Mouse (Mus musculus): ENCODE data around the gene Tpsg1.

The Tpsg1 gene

GRCm38 (mm10) chr17:25408302-25408999 lies 39.4 kb downstream of the Tpsg1 start:
- DNase-seq (ENCODE audit: low spot score in 2 of 2): no peak

- DNase-seq (ENCODE audit: low spot score in 2 of 2): no peak
These were observed 40.5 kb downstream of the Tpsg1 start for GRCm38 (mm10) chr17:25409621-25410020.

GRCm38 (mm10) chr17:25410180-25410579 lies 41.1 kb downstream of the Tpsg1 start:
- no peak for DNase-seq (ENCODE audit: low spot score in 2 of 2)

GRCm38 (mm10) chr17:25410786-25411185 lies 41.7 kb downstream of the Tpsg1 start:
- DNase-seq (ENCODE audit: low spot score in 2 of 2): no peak

- peak in 1 of 2 experiments; percentile 48 for DNase-seq (ENCODE audit: low spot score in 2 of 2)
These were observed 42.2 kb downstream of the Tpsg1 start for GRCm38 (mm10) chr17:25411251-25411650.

GRCm38 (mm10) chr17:25414209-25414608 lies 45.1 kb downstream of the Tpsg1 start:
- no peak for DNase-seq (ENCODE audit: low spot score in 2 of 2)

GRCm38 (mm10) chr17:25414917-25415316 lies 45.8 kb downstream of the Tpsg1 start:
- DNase-seq (ENCODE audit: low spot score in 2 of 2): no peak

GRCm38 (mm10) chr17:25415421-25415913 lies 46.4 kb downstream of the Tpsg1 start:
- DNase-seq (ENCODE audit: low spot score in 2 of 2): no peak

GRCm38 (mm10) chr17:25416219-25416618 lies 47.1 kb downstream of the Tpsg1 start:
- DNase-seq (ENCODE audit: low spot score in 2 of 2): no peak

GRCm38 (mm10) chr17:25417990-25418389 lies 48.9 kb downstream of the Tpsg1 start:
- DNase-seq (ENCODE audit: low spot score in 2 of 2): no peak

- no peak for DNase-seq (ENCODE audit: low spot score in 2 of 2)
These were observed 49.9 kb downstream of the Tpsg1 start for GRCm38 (mm10) chr17:25418926-25419325.

GRCm38 (mm10) chr17:25420998-25421397 lies 51.9 kb downstream of the Tpsg1 start:
- no peak for DNase-seq (ENCODE audit: low spot score in 2 of 2)
